16 mouse cellular contexts compared by ENCODE assay signal in the genomic region with DNA sequence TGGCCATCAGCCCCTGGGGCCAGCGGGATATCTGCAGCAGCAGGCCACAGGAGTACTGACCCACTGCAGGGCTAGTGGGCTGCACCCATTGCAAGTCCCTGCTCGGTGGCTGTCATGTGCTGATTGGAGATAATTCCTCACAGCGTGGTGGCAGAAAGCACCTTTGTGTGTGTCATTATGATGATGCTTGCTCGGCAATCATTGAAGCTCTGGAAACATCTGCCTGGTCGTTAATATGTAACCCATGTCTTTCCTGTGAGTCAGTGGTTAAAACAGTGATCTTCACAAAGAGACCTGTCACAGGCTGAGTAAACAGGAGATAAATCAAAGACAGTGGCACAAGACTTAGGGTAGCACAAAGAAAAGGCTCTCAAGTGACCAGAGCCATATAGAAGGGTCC.
DNase-seq lines count a peak whose midpoint lies in the region; ATAC-seq and TF ChIP-seq lines count a peak whose summit lies in the region.
"Had no signal": no experiment of that assay in that cellular context is flagged by ENCODE, and none has a peak within 500 bp of the region (broad histone marks: within the 10 kb centered on the region; RNA-seq: fewer than 3 reads in every experiment).

No protein-coding gene starts in this region.

- no peak overlapping the region for H3K4me2 ChIP-seq in intestine, embryonic 15.5 days (replicated peaks)
- peak overlapping the region; percentile 44; the same call in 1 of the 2 replicates for H3K4me2 ChIP-seq in liver, embryonic 15.5 days
- H3K4me2 ChIP-seq: heart, embryonic 15.5 days; neural tube, embryonic 15.5 days had no signal

- no peak overlapping the region for H3K4me3 ChIP-seq in kidney, adult 2 months (ENCODE audit: insufficient read depth, low read depth, low read length)
- no peak overlapping the region for H3K4me3 ChIP-seq in intestine, embryonic 15.5 days (replicated peaks)
- no peak overlapping the region for H3K4me3 ChIP-seq in liver, embryonic 15.5 days (replicated peaks)
- H3K4me3 ChIP-seq: heart, embryonic 15.5 days; limb, embryonic 10.5 days; megakaryocyte, embryonic 14.5 days; neural tube, embryonic 15.5 days had no signal

- H3K4me1 ChIP-seq in kidney, adult 2 months (ENCODE audit: control insufficient read depth, insufficient read depth, low read length): no peaks in the 10 kb centered on the region
- peaks cover 11% of the 10 kb centered on the region; the same call in 1 of the 2 replicates for H3K4me1 ChIP-seq in intestine, embryonic 15.5 days (replicated peaks)
- H3K4me1 ChIP-seq in liver, embryonic 15.5 days (replicated peaks): peaks cover 46% of the 10 kb centered on the region
- H3K4me1 ChIP-seq: heart, embryonic 15.5 days; neural tube, embryonic 15.5 days had no signal

- H3K27me3 ChIP-seq in kidney, adult 2 months (replicated peaks; ENCODE audit: control insufficient read depth, insufficient read depth, low read length): no peaks in the 10 kb centered on the region
- no peaks in the 10 kb centered on the region for H3K27me3 ChIP-seq in intestine, embryonic 15.5 days (replicated peaks)
- H3K27me3 ChIP-seq in liver, embryonic 15.5 days: no peaks in the 10 kb centered on the region
- H3K27me3 ChIP-seq: neural tube, embryonic 15.5 days had no signal

- H3K36me3 ChIP-seq in kidney, adult 2 months (ENCODE audit: control insufficient read depth, insufficient read depth, low read length): no peaks in the 10 kb centered on the region
- H3K36me3 ChIP-seq in intestine, embryonic 15.5 days: no peaks in the 10 kb centered on the region
- H3K36me3 ChIP-seq in liver, embryonic 15.5 days (replicated peaks): no peaks in the 10 kb centered on the region
- H3K36me3 ChIP-seq: heart, embryonic 15.5 days; limb, embryonic 10.5 days; neural tube, embryonic 15.5 days had no signal

- no peak for TF ChIP-seq CTCF in kidney, adult 2 months (conservative IDR thresholded peaks at IDR 0.05; ENCODE audit: insufficient read depth, insufficient read length, low read depth, low read length)

- WGBS in kidney, adult 2 months: 41% methylated on average over 5 of the region's 5 CpGs
- 39% methylated on average over 5 of the region's 5 CpGs for WGBS in intestine, embryonic 15.5 days
- WGBS in liver, embryonic 15.5 days (ENCODE audit: insufficient replicate concordance): 23% methylated on average over 5 of the region's 5 CpGs

- ATAC-seq in intestine, embryonic 15.5 days: peak; percentile 67
- 0 out of 2 replicates have a peak, but pooled peaks have one; percentile 43 for ATAC-seq in liver, embryonic 15.5 days (ENCODE audit: insufficient read depth)

- no peaks in the 10 kb centered on the region for H3K9me3 ChIP-seq in intestine, embryonic 15.5 days
- H3K9me3 ChIP-seq in liver, embryonic 15.5 days (replicated peaks): no peaks in the 10 kb centered on the region
- H3K9me3 ChIP-seq: heart, embryonic 15.5 days; limb, embryonic 10.5 days; neural tube, embryonic 15.5 days had no signal

- no peak overlapping the region for H3K27ac ChIP-seq in kidney, adult 2 months (ENCODE audit: insufficient read depth, low read depth, low read length)
- no peak overlapping the region for H3K27ac ChIP-seq in intestine, embryonic 15.5 days
- peak overlapping the region; percentile 64; the same call in 1 of the 2 replicates for H3K27ac ChIP-seq in liver, embryonic 15.5 days (replicated peaks)
- H3K27ac ChIP-seq: heart, embryonic 15.5 days; neural tube, embryonic 15.5 days had no signal

- H3K9ac ChIP-seq in intestine, embryonic 15.5 days: no peak overlapping the region
- 0 out of 2 replicates have a peak overlapping the region, but pooled peaks have one; percentile 3 for H3K9ac ChIP-seq in liver, embryonic 15.5 days
- H3K9ac ChIP-seq: heart, embryonic 15.5 days; neural tube, embryonic 15.5 days had no signal

- DNase-seq in kidney, adult 2 months: peak; percentile 60
- no peak for DNase-seq in kidney, postnatal 10 days
- peak; percentile 29 for DNase-seq in 416B (ENCODE audit: low read depth)
- no peak for DNase-seq in layer of hippocampus, adult 11-12 months (ENCODE audit: low spot score)
- no peak for DNase-seq in lung, adult 18-20 months
- no peak for DNase-seq in urinary bladder, postnatal 25 days (ENCODE audit: low spot score)
- DNase-seq: cerebellum, adult 11 months; cerebellum, postnatal 25 days; gastrocnemius, postnatal 36 days; thymus, adult 2 months had no signal

- TF ChIP-seq POLR2A in kidney, adult 2 months (IDR thresholded peaks at IDR 0.05; ENCODE audit: low read depth, low read length): no peak

Comparison
In these comparisons a context has a peak if more than half of its experiments do, and no peak if none do; other contexts are left out.
1. DNase-seq: peak in kidney, adult 2 months (single experiment) and 416B (single experiment); none in kidney, postnatal 10 days (single experiment), layer of hippocampus, adult 11-12 months (single experiment), lung, adult 18-20 months (0 of 2) and urinary bladder, postnatal 25 days (single experiment).